Mouse (Mus musculus): ENCODE results near the gene Sfxn3.

DNA sequence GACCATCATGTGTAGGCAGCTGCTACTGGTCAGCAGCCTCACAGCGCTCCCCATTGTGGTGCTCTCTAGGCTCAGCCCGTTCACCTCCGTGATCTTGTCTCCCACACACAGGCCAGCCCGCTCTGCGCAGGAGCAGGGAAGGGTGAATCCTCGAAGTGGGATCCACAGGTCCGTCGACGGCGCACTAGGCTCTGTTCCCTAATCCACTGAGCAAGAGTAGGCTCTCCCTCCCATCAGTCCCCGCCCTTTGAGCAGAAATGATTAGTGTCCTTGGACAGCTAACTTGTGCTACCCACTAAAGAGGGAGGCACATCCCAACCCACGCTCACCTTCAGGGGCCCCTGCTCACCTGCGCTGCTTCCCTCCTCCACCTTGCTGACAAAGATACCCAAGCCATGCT, 7.1 kb upstream of the Sfxn3 start:
- TF ChIP-seq CTCF (IDR thresholded peaks at IDR 0.05; ENCODE audit: low read depth), result no peak
- no peak for TF ChIP-seq EP300 (optimal IDR thresholded peaks at IDR 0.05)
